Mouse (Mus musculus) spleen, adult 2 months (tissue): ENCODE data around the gene Snx20. TPM values are rescaled to one million over a fixed set of nuclear protein-coding genes. Genes with fewer than 3 reads are reported as not detected.

Source experiments
- DNase-seq, 2 experiments: peaks; one replicate each; pipeline versions ENCODE4 v3.0.0 to v3.0.0-alpha.2; 2012 to 2021; ENCODE audit warnings: low spot score in 2 of 2, low read depth in 1 of 2
- H3K27ac ChIP-seq: fragments of 200-500 bp; 2 replicates; pipeline ENCODE4 v1.5.1; 2012; ENCODE audit warnings: low read length, inconsistent platforms; ENCODE audit not compliant: insufficient read depth
- H3K27me3 ChIP-seq: fragments of 200-500 bp; 2 replicates; pipeline ENCODE4 v1.6.1; 2012; ENCODE audit warnings: mild to moderate bottlenecking, moderate library complexity, low read length, inconsistent platforms; ENCODE audit not compliant: control insufficient read depth, insufficient read depth
- H3K36me3 ChIP-seq: fragments of 200-500 bp; 2 replicates; pipeline ENCODE4 v1.6.1; 2012; ENCODE audit warnings: mild to moderate bottlenecking, low read length, inconsistent platforms; ENCODE audit not compliant: control insufficient read depth, insufficient read depth
- H3K4me1 ChIP-seq: fragments of 200-500 bp; 2 replicates; pipeline ENCODE4 v1.6.1; 2011; ENCODE audit warnings: inconsistent platforms; ENCODE audit not compliant: control insufficient read depth, insufficient read depth, insufficient read length
- H3K4me3 ChIP-seq: fragments of 200-500 bp; 2 replicates; pipeline ENCODE4 v1.5.1; 2011; ENCODE audit warnings: mild to moderate bottlenecking, inconsistent platforms; ENCODE audit not compliant: insufficient read depth, insufficient read length; ENCODE audit errors: extremely low read depth
- CTCF ChIP-seq: fragments of 200-500 bp; IDR thresholded peaks from 2 replicates; pipeline ENCODE4 v1.5.1; 2011; ENCODE audit warnings: mild to moderate bottlenecking, inconsistent platforms; ENCODE audit not compliant: insufficient read depth, insufficient read length, insufficient replicate concordance; ENCODE audit errors: extremely low read depth
- POLR2A ChIP-seq: fragments of 200-500 bp; IDR thresholded peaks from 2 replicates; pipeline ENCODE4 v1.6.1; 2011; ENCODE audit warnings: low read depth, low read length, inconsistent platforms
- WGBS: fragments of 180-500 bp; shearing (Covaris S2); methylation state at CpG from one replicate; pipeline ENCODE4 v1.1.7; 2018; 5-methylcytosine and 5-hydroxymethylcytosine counted together
- polyA plus RNA-seq: library from polyadenylated mRNA; depleted of rRNA; stranded (reverse); fragments of >200 nt; gene quantifications from 2 replicates; pipeline ENCODE4 v1.2.3, GENCODE M21; 2012

Gene Snx20
- polyA plus RNA-seq, 1 experiment = 63.8 TPM

GRCm38 (mm10) chr8:88673859-88674258 is 37.9 kb upstream of the Snx20 start:
- no peak for TF ChIP-seq POLR2A
- 89% methylated on average over 5 of the region's 5 CpGs for WGBS
- Histone ChIP-seq H3K4me1 (peaks cover 16% of the 10 kb centered on the region; the same call in 1 of the 2 replicates), H3K27ac (no peak overlapping the region), H3K27me3 (no peaks in the 10 kb centered on the region), H3K4me3 (no peak overlapping the region), H3K36me3 (no peaks in the 10 kb centered on the region; the same call in 1 of the 2 replicates)
- DNase-seq = no peak

- no peaks in the 10 kb centered on the region for H3K27me3 ChIP-seq
- TF ChIP-seq POLR2A (no peak), CTCF (no peak)
- H3K36me3 ChIP-seq = no peaks in the 10 kb centered on the region; the same call in 1 of the 2 replicates
- no peak overlapping the region for H3K27ac ChIP-seq
- DNase-seq = no peak
- H3K4me3 ChIP-seq = no peak overlapping the region
- H3K4me1 ChIP-seq = peaks cover 29% of the 10 kb centered on the region
- 94% methylated on average over 10 of the region's 10 CpGs for WGBS
Measured at GRCm38 (mm10) chr8:88671575-88671974, 35.6 kb upstream of the Snx20 start.

GRCm38 (mm10) chr8:88670782-88671181 is 34.9 kb upstream of the Snx20 start:
- no peak overlapping the region for H3K4me3 ChIP-seq
- peaks cover 35% of the 10 kb centered on the region for H3K4me1 ChIP-seq
- WGBS = 91% methylated on average over 6 of the region's 6 CpGs
- H3K27ac ChIP-seq = no peak overlapping the region
- no peak for DNase-seq
- TF ChIP-seq CTCF (no peak), POLR2A (no peak)
- H3K27me3 ChIP-seq = no peaks in the 10 kb centered on the region
- no peaks in the 10 kb centered on the region for H3K36me3 ChIP-seq

GRCm38 (mm10) chr8:88668400-88669086 is 32.6 kb upstream of the Snx20 start:
- Histone ChIP-seq H3K4me1 (peaks cover 35% of the 10 kb centered on the region), H3K36me3 (no peaks in the 10 kb centered on the region), H3K4me3 (no peak overlapping the region), H3K27ac (peak overlapping the region; percentile 61), H3K27me3 (no peaks in the 10 kb centered on the region)
- whole genome bisulfite sequencing = 5% methylated on average over 14 of the region's 14 CpGs
- no peak; the same call in 1 of the 2 replicates for TF ChIP-seq POLR2A
- TF ChIP-seq CTCF = no peak
- DNase-seq = peak; percentile 73 to 86

- Histone ChIP-seq H3K4me1 (peaks cover 41% of the 10 kb centered on the region), H3K27ac (peak overlapping the region; percentile 76), H3K36me3 (no peaks in the 10 kb centered on the region), H3K4me3 (no peak overlapping the region), H3K27me3 (no peaks in the 10 kb centered on the region)
- WGBS = 10% methylated on average over 1 of the region's 1 CpGs
- DNase-seq = peak; percentile 43 to 58
- TF ChIP-seq CTCF = no peak
Measured at GRCm38 (mm10) chr8:88666435-88666834, 30.5 kb upstream of the Snx20 start.

GRCm38 (mm10) chr8:88664947-88665346 is 29.0 kb upstream of the Snx20 start:
- DNase-seq = no peak
- Histone ChIP-seq H3K27ac (no peak overlapping the region), H3K4me3 (no peak overlapping the region), H3K27me3 (no peaks in the 10 kb centered on the region), H3K36me3 (no peaks in the 10 kb centered on the region), H3K4me1 (peaks cover 36% of the 10 kb centered on the region)
- 89% methylated on average over 19 of the region's 19 CpGs for WGBS
- TF ChIP-seq POLR2A (no peak), CTCF (no peak)

DNA sequence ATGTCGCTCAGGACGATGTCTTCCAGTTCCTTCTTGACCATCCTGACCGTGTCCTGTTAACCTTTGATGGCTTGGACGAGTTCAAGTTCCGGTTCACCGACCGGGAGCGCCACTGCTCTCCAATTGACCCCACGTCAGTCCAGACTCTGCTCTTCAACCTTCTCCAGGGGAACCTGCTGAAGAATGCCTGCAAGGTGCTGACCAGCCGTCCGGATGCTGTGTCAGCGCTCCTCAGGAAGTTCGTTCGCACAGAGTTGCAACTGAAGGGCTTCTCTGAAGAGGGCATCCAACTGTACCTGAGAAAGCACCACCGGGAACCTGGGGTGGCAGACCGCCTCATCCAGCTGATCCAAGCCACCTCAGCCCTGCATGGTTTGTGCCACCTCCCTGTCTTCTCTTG is 28.2 kb upstream of the Snx20 start:
- Histone ChIP-seq H3K4me3 (no peak overlapping the region), H3K36me3 (no peaks in the 10 kb centered on the region), H3K4me1 (peaks cover 28% of the 10 kb centered on the region), H3K27ac (no peak overlapping the region), H3K27me3 (no peaks in the 10 kb centered on the region)
- 61% methylated on average over 16 of the region's 16 CpGs for WGBS
- TF ChIP-seq POLR2A (no peak), CTCF (no peak)
- DNase-seq = no peak
